Mouse (Mus musculus) activated CD4-positive, CD25-positive, alpha-beta regulatory T cell, adult 4 months (primary cell): Measurements from ENCODE around the gene Abcc3. TPM values are rescaled to one million over a fixed set of nuclear protein-coding genes. Genes with fewer than 3 reads are reported as not detected.

Experiments used
- ATAC-seq: one replicate; pipeline ENCODE4 v1.8.0; 2017
- polyA plus RNA-seq, 2 experiments: library from polyadenylated mRNA; unstranded; fragments of 100-300 nt; shearing (Covaris generic); gene quantifications; one replicate each; pipeline ENCODE4 v1.2.1; 2017

Abcc3 gene
- polyA plus RNA-seq = under 1 TPM; 0.45 to 0.79 TPM

DNA sequence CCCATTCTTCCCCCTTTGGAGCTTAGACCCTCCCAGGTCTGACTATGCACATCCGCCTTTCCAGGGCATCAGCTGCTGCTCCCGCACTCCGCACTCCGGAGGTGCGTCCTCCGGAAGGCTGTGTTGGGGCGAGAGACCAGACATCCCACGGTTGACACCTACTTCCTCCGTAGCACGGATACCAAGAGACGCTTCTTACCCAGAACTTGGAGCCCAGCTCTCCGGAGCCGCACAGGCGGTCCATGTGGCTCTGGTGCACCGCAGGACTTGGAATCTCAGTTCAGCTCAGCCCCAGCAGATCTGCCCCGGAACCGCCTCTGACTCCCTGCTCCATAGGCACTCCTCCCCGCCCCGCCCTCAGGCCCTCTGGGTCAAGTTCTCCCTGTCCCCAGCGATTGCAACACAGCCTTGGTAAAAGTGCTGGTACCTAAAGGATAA, at the start of gene Abcc3:
Abcc3 (minus strand) TSS at position 326 of the 438 bp plus-strand sequence.
- peak; percentile 91 for ATAC-seq

DNA sequence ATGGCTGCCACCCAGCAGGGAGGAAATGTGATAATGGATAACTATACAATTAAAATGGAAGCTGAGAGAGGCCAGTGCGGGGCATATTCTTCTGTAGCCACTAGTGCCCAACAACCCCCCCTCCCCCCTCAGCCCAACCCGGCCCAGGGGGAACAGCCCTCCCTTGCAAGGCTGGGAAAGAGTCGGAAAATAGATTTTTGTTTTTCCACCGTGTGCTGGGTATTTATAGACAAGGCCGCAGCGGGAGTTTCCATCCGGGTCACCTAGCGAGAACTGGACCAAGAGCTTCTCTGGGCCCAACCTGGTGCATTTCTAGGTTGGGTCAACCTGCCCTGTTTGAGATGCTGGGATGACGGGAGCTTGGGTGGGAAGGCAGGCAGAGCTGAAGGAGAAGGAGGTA, 49.0 kb upstream of the Abcc3 start:
- ATAC-seq = no peak

DNA sequence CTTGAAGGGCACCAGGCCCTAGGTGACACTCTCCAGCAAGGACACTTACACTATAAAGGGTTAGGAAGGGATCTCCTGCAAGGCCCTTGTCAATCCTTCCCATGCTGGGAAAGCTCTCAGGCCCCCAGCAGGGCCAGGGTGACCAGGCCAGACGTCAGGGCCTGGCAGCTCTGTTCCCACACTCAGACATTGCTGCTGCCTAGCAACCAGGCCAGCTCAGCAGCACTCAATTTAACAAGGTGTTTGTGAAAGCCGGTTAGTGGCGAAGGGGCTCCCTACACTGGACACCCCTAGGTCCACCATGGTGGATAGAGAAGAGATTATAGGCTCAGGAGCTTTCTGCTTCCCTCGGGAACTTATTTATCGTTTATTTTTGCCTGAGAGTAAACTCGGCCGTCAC, 48.3 kb upstream of the Abcc3 start:
- ATAC-seq = no peak

DNA sequence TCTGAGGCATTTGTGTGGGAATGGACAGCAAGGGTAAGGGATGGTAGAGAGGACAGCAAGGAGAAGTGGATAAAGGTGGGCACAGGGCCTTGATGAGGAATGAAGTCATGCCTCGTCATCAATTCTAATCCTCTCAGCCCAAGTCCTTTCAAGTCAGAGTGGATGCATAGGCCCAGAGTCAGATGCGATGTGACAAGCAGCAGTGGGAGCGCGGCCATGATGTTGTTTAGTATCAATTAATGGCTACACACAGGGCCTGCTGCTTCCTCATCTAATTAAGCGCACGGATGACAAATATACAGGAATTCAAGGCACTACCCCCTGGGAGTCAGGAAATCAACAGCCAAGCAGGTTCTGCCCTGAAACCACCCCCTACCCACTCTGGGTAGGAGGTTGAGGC, 47.6 kb upstream of the Abcc3 start:
- no peak for ATAC-seq

DNA sequence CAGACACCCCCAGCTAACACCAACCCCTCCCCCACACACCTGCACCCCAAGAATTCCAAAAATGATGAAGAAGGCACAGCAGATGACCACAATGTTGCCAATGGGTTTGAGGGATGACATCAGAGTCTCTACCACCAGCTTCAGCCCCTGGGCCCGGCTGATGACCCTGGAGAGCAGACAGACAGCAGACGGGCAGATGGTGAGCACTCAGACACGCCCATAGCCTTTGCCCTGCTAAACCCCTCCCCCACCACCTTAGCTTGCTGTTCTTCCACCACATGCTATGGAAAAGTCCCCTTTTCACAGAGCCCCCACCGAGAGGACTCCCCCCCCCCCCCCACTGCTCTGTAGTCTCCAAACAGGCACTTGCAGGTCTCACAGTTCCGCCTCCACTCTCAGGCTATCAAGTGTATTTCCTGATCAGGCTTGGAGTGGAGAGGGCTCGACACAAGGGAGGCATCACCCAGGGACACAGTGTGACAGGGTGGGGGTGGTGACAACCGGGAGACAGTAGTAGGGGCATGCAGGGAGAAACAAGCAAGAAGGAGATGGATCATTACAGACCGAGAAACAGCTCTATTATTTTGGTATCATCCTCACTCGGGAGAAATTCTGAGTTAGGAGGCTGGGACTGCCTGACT, 36.3 kb upstream of the Abcc3 start:
- no peak for ATAC-seq

DNA sequence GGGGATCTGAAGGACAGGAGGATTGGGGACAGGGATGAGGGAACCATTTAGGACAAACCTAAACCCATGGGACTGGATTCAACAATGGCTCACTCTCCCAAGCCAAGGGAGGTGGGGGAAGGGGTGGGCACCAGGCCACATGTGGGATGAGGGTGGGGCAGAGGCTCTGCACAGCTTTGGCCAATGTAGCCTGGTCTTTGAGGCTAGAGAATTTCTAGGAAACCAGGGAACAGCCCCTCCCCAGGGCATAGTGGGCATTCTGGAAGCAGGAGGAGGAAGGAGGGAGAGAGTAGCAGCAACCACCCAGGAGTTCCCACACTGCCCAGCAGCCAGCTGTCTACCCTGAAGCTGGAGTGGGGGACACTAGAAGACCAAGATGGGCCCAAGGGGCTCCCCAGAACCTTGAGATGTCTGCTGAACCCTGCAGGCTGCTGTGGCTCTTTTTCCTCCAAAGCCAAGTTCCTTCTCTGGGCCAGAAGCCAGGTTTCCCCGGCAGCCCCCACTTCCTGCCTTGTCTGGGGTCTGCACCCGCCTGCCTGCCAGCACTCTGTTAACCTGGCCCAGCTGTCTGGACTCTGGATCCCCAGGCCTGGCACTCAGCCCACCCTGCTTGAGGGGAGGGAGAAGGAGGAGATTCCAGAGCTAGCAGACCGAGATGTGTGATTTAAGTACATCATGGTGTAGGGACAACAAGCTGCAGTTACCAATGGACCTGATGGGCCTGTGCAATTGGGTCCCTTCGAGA, 35.5 kb upstream of the Abcc3 start:
- ATAC-seq = no peak

DNA sequence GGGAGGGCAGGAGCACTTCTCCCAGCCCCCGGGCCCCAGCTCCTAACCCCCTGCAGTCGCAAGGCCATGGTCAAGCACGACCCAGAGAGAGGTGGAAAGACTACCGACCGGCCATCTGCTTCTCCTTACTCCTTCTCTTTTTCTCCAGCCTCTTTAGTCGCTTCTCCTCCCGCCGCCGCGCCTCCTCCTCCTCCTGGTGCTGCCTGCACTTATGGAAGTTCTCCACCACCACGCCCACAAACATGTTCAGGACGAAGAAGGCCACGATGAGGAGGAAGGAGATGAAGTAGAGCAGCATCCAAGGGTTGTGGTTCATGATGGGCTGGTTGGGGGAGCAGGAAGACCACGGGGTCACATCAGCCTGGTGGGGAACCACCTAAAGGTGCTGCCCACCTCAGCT, 32.9 kb upstream of the Abcc3 start:
- no peak for ATAC-seq

DNA sequence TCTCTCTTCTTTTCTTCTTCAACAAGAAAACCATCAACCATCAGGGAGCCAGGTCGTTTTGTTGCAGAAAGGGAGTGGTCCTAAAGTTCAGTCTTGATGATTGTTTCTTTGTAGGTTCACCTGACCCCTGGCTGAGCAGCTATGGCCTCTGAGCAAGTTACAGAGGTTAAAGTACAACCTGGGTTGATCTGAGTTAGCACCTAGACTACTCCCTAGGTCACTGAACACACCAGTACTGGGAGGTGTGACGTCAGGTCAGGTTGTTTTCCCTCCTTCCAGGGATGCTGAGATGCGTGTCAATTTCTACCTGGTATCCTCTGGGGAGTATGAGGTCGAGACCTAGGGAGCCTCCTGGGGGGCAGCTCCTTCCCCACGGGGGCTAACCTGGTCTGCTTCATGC, 32.4 kb upstream of the Abcc3 start:
- no peak for ATAC-seq

DNA sequence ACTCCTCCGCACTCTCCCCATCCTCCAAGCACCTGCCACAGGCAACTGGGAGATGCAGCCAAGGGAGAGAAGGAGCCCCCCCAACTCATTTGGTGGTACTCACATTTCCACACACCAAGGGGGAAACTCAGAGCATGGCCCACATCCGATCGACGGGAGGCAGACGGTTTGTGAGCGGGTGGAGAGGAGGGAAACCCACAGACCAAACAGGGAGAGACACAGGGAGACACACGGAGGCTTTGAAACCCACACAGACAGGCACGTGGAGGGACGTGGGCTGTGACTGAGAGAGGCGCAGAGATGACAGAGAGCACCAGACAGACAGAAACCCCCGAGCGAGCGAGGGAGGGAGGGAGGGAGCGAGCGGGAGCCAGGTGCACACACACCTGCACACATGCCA, 31.6 kb upstream of the Abcc3 start:
- no peak for ATAC-seq

DNA sequence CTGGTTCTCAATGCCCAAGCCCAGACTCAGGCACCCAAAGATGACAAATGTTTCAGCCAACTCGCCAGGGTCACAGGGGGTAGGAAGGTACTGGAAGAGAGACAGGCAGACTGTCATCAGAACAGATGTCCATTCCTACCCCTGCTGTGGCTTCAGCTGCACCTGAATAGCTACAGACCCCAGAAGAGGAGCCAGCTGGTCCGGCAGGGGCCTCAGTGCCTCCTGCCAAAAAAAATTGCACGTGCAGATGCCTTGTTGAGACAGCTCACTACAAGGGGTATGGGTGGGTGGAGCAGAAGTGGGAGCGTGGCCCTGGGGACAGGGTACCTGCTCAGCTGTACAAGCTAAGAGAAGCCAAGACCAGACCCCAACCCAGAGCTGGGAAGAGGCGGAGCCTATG, 31.1 kb upstream of the Abcc3 start:
- no peak for ATAC-seq

DNA sequence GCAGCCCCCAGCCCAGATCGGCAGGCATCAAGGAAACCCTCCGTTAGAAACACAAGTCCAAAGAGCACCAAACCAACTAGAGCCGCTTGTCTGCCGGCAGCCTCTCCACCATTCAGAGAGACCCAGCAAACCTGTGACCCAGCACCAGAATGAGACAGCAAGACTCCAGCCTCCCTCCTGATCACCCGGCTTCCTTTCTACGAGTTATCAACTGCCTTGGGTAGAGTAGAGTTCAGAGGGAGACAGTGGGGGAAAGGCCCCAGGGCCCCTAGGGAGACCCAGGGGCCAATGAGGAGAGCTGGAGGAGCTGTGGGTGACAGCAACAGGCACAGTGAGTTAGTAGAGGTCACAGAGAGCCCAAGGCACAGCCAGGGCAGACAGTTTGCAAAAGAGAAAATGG, 28.2 kb upstream of the Abcc3 start:
- no peak for ATAC-seq

DNA sequence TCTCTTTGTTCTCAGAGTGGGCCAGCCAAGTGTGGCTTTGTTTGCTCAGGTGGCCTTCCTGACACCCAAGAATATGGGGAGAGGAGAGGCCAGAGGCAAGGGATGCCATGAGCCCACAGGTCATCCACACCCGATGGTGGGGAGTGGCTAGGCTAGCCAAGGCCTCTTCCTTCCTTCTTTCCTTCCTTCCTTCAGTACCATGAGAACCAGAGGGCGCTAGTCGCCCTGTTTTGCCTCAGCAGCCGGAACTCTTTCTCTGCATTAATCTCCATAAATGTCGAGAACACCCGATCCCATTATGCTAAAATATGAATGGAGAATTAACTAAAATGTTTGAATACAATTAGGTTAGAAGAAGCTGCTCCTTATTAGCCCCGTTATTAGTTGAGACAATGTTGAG, 27.5 kb upstream of the Abcc3 start:
- ATAC-seq = no peak

DNA sequence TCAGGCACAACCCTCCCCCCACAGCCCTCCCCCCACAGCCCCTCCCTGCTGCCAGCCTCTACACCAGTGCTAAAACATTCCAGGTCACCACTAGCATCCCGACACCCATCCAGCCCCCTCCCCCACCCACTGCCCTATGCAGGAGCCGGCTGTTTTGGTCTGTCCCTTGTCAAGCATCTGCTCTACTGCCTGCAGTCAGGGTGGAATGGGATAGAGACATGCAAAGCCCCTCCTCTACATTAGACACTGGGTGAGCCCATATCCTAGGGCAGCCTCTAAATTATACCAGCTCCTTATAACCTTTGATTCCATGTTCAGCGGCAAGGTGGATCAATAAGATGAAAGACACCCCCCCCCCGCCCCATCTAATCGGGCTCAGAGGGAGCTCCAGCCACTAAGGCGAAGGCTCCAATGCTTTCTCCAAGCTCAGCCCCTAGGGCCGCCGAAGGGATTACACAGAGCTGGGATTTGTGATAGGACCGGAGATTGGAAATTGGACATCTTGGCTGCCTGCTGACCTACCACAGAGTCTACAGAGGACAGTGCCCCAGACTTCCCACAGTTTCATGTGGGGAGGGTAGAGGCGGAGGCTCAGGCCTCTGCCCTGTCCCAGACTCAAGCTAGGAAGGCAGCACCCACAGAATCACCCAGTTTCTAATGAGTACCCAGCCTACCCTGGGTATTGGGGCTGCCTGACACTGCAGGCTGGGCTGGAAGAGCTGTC, 26.4 kb upstream of the Abcc3 start:
- no peak for ATAC-seq

DNA sequence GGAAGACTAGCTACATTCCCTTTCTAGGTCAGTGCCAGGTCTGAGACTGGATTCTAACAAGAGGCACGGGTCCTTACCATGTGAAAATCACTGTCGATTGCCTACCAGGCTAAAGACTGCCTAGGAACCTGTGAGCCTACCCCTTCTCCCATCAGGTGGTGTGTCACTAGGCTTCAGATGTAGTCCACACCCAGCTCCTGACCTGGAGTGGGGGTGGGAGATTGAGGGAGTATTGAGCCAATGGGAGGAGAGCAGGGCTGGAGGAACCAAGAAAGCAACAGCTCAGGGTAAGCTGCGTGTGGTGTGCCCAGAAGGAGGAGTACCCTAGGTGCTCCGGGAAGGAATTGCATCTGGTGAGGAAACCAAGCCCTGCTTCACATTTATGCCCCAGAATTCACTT, 21.2 kb upstream of the Abcc3 start:
- no peak for ATAC-seq

DNA sequence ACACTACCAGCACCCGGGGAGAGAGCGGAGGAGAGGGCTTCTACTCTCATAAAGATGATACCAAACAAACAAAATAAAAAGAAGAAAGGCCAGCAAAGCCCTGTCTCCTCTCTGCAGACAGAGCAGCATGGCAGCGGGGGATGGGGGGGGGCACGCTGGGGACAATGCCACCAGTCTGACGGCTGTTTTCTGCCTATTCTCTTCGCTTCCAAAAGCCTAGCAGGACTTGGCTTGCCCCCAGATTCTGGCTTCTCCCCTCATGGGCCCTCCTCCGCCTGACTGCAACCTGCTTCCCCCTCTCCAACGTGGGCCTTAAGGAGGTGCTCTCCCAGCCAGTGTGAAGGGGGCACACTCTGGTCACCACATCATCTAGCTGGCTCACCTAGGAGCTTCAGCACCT, 20.7 kb upstream of the Abcc3 start:
- ATAC-seq = no peak

DNA sequence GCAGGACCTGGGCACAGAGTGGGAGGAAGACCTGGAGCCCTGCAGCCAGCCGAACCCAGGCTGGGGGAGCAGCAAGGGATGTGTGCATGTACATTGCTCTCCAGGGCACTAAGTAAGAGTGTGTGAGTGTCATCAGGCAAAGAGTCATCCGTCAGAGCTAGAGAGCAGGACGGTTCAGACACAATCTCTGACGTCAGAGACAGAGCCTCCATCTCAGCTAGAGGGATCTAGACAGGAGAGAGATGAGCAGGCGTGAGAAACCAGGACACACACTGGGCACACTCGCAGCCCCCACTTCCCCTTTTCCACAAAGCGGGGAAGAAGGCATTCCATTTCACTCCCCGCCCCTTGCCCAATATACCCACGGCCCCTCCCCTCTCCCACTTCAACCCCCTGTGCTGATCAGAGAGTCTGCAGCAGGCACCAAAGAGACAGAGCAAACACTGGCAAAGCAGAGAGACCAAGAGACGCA, 20.2 kb upstream of the Abcc3 start:
- ATAC-seq = no peak

DNA sequence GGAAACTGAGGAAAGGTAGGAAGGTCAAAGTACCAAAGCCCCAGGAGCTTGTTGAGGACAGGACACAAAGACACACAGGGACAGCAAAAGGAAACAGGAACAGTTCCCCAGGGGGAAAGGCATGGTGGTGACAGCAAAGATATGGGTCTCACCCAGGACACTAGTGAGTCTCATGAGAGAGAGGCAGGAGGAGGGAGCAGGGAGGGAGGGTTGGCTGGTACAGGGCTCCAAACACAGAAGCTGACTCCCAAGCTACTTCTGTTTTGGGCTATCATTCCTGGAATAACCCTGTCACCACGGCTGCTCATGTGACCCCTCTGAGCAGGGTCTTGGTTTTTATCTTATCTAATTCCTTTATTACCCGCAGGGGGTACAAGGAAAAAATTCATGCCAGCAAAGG, 19.8 kb upstream of the Abcc3 start:
- no peak for ATAC-seq

DNA sequence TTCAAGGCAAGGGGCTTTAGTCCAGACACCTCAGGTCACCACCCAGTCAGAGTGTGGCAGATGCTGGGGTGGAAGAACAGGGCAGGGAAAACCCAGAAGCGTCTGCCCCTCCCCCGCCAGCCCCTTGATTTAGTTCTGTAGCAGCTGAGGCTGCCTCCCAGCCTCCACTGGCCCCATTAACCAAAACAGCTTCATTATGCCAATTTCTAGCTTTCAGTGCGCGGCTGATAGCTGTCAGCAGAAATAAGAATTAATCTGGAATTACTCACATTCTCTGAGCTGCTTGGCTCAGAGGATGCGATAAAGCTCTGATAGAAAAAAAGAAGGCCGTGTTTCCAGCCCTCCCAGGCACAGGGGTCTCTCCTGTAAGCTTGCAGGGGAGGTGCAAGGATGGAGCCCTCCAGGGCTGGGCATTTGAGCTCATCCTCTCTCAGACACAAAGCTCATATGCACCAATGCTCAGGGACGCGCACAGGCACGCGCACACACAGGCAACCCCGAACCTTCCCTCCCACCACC, 15.1 kb upstream of the Abcc3 start:
- ATAC-seq = no peak

DNA sequence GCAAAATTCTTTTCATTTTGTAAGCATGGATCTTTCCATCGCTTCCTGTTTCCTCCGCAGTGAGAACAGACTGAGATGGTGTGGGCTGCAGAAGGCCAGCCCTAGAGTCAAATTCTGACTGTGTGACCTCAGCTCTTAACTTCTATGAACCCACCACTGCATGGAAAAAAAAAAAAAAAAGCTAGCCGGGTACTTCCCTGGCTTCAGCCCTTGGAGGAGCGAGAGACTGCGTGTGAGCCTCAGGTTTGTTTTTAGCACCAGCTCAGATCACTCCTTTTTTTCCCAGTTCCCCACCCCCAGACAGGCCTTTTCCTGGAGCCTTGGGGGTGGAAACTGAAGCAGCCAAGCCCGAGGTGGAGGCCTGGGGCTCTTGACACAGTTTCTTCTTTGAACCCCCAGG, 12.6 kb upstream of the Abcc3 start:
- ATAC-seq = no peak

DNA sequence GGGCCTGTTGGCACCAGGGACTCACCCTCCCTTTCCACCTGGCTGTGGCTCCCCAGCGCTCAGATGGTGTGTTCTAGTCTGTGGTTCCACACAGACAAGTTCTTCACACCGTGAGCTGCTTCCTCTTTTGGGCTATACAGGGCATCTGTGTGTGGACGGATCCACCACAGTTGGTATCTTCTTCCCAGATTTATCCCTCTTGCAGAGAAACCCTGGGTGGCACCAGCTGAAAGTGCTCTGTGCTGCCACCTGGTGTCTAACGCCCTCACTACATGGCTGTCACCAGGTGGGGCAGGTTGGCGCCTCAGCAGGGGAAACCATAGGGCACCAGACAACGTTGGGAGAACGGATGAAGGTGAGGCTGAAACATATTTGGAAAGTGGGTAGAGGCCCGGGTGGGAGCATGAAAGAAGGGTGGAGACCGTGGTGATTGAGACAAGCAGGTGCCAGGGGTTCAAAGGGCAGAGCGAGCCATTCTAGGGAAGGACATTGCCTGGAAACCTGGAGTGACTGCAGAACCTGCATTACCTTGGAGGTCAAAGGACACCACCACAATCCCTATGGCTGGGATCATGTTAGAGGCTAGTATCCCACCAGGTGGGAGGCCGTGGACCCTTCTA, 12.0 kb upstream of the Abcc3 start:
- peak; percentile 63 for ATAC-seq

DNA sequence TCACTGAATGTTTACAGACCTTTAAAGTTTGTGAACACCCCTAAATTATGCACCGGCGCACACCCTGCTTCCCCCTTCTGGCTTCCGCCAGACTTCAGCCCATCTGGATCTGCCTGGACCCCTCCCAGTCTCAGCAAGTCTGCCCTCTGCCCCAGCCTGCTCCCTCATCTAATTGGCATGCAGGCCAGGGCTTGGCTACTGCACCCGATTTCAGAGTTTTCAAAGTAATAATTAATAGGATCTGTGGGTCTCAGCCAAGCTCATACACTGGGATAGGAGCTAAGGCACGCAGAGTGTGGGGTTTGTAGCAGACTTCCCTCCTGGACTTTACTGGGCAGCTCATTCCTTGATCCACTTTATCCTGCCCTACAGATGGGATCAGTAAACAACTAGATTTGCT, 11.4 kb upstream of the Abcc3 start:
- ATAC-seq = no peak

DNA sequence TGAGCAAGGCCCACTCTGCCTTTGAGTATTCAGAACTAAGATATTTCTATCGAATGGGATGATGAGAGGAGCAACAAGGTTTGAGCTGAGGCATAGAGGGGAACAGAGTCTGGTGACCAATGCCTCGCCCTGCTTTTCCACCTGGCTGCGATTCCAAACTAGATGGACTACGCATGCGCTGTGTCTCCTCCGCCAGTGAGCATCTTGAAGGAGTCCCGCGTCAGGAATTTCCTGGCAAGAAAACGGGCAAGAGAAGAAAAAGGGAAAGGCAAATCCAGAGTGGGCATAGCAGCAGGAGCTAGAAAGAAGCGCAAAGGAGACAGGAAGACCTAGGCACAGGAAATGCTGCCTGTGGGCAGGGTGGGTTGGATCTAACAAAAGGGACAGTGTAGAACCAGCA, 11.0 kb upstream of the Abcc3 start:
- ATAC-seq = no peak

DNA sequence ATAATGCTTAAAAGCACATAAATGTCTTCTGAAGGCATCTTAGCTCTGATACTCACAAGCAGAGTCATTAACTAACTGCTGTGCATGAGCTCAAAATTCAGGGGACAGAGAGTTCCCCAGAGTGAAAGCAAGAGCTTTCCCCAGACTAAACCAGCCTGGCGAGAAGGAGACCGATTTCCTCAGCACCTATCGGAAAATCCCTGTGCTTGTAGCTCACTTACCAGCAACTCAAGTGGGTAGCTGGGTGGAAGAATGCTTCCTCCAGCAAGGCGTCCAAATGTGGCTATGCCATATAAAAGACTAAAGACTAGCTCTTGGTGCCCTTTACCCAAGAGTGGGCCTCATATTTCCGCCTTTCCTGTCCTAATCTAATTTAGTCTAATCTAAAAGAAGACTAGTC, 9.9 kb upstream of the Abcc3 start:
- ATAC-seq = no peak
